Mouse (Mus musculus): ENCODE data around the gene Zfp869. TPM values are rescaled to one million over a fixed set of nuclear protein-coding genes. Genes with fewer than 3 reads are reported as not detected.
"Not testable (repeated sequence)": the region's sequence is repeated elsewhere in the genome, so short reads cannot be mapped to it uniquely, and the experiment has no call there.

Zfp869 gene
- 10 to 100 TPM; 19.8 to 22.3 TPM for total RNA-seq (2021)

- DNase-seq = not testable (repeated sequence)
These were observed at the start of gene Zfp869 for GRCm38 (mm10) chr8:69710624-69711023. TSS of gene Zfp869 (minus strand) at chr8:69710724.

GRCm38 (mm10) chr8:69758316-69758715, 47.8 kb upstream of the Zfp869 start:
- no peak for DNase-seq

- DNase-seq = no peak
These were observed 41.9 kb upstream of the Zfp869 start for GRCm38 (mm10) chr8:69752437-69752836.

GRCm38 (mm10) chr8:69749544-69750454, 39.3 kb upstream of the Zfp869 start, which contains the start of gene Zfp963:
TSS of gene Zfp963 (minus strand) at chr8:69749970.
- peak; percentile 94 to 96 for DNase-seq

GRCm38 (mm10) chr8:69741231-69741630, 30.7 kb upstream of the Zfp869 start:
- no peak for DNase-seq

GRCm38 (mm10) chr8:69740763-69741162, 30.2 kb upstream of the Zfp869 start:
- DNase-seq = no peak

GRCm38 (mm10) chr8:69735495-69735894, 25.0 kb upstream of the Zfp869 start:
- DNase-seq = no peak

GRCm38 (mm10) chr8:69717232-69717580, 6.7 kb upstream of the Zfp869 start:
- no peak for DNase-seq

GRCm38 (mm10) chr8:69716403-69717231, 6.1 kb upstream of the Zfp869 start:
- peak; percentile 92 to 95 for DNase-seq

GRCm38 (mm10) chr8:69715366-69715765, 4.8 kb upstream of the Zfp869 start:
- DNase-seq = no peak

GRCm38 (mm10) chr8:69713516-69713915, 3.0 kb upstream of the Zfp869 start:
- no peak for DNase-seq

GRCm38 (mm10) chr8:69701810-69702209, 8.7 kb downstream of the Zfp869 start:
- no peak for DNase-seq

- DNase-seq = not testable (repeated sequence)
These were observed 45.5 kb downstream of the Zfp869 start for GRCm38 (mm10) chr8:69665051-69665450.

- no peak for DNase-seq
These were observed 49.2 kb downstream of the Zfp869 start for GRCm38 (mm10) chr8:69661294-69661693.

Other genes starting within 250 kb of the Zfp869 start
- gene Gm7697, start 187.7 kb downstream of the Zfp869 start, total RNA-seq (2021) = not detected
- 10 to 100 TPM; 18.7 to 21.5 TPM for gene Zfp868, start 85.2 kb downstream of the Zfp869 start, total RNA-seq (2021)
- gene Zfp964, start 56.2 kb downstream of the Zfp869 start, total RNA-seq (2021) = 1 to 10 TPM; 4.9 to 5.6 TPM
- 1 to 10 TPM; 5.2 to 5.7 TPM for gene Zfp963, start 39.2 kb upstream of the Zfp869 start, total RNA-seq (2021)
- 1 to 10 TPM in 1 of 2 experiments, not detected in 1; 1.3 TPM for gene Gm20422, start 64.2 kb upstream of the Zfp869 start, total RNA-seq (2021)
- 10 to 100 TPM; 40.3 to 40.6 TPM for gene Atp13a1, start 80.4 kb upstream of the Zfp869 start, total RNA-seq (2021)
- 10 to 100 TPM; 28.1 to 32.1 TPM for gene Zfp866, start 80.5 kb upstream of the Zfp869 start, total RNA-seq (2021)
- gene Gmip, start 98.0 kb upstream of the Zfp869 start, total RNA-seq (2021) = 10 to 100 TPM; 12.0 to 17.3 TPM
- gene Lpar2, start 111.7 kb upstream of the Zfp869 start, total RNA-seq (2021) = under 1 TPM; 0.60 to 0.68 TPM
- gene Pbx4, start 121.8 kb upstream of the Zfp869 start, total RNA-seq (2021) = 10 to 100 TPM; 15.6 to 19.0 TPM
- under 1 TPM; 0.86 to 0.92 TPM for gene Cilp2, start 177.0 kb upstream of the Zfp869 start, total RNA-seq (2021)
- under 1 TPM in 1 of 2 experiments, not detected in 1; 0.76 TPM for gene Tssk6, start 191.5 kb upstream of the Zfp869 start, total RNA-seq (2021)
- gene Ndufa13, start 191.8 kb upstream of the Zfp869 start, total RNA-seq (2021) = 100 to 1,000 TPM; 154 to 159 TPM
- 10 to 100 TPM; 32.3 to 36.3 TPM for gene Yjefn3, start 192.0 kb upstream of the Zfp869 start, total RNA-seq (2021)

Data from layer of hippocampus, postnatal 36 days (tissue).